Mouse (Mus musculus): ENCODE measurements around the gene Cmtm4. TPM values are rescaled to one million over a fixed set of nuclear protein-coding genes. Genes with fewer than 3 reads are reported as not detected.

Gene Cmtm4
- total RNA-seq, 1 experiment, result 21.3 TPM

- no peaks in the 10 kb centered on the region for H3K9me3 ChIP-seq (ENCODE audit: control insufficient read depth, insufficient read depth, low read depth, low read length)
- H3K4me1 ChIP-seq (ENCODE audit: control insufficient read depth in 2 of 2, insufficient read depth in 2 of 2, low read length in 2 of 2, poor library complexity in 1 of 2), result peaks cover 0 to 14% of the 10 kb centered on the region in 2 experiments; a peak in 2 of 4 replicates
- peak overlapping the region; percentile 8; the same call in 1 of the 2 replicates for H3K27ac ChIP-seq (ENCODE audit: insufficient read depth, low read depth, low read length, poor library complexity, severe bottlenecking)
- in situ Hi-C loops (cut with MboI; ENCODE audit: low sequenced_read_pairs in 2 of 2, unreplicated experiment in 2 of 2), result no loop called here
- no peaks in the 10 kb centered on the region; the same call in 1 of the 2 replicates for H3K36me3 ChIP-seq (ENCODE audit: control insufficient read depth, insufficient read depth, low read length, poor library complexity, severe bottlenecking)
- H3K9ac ChIP-seq (ENCODE audit: insufficient read depth, low read depth, low read length, poor library complexity, severe bottlenecking), result no peak overlapping the region
- H3K4me3 ChIP-seq (ENCODE audit: insufficient read depth in 1 of 2, low read depth in 1 of 2, low read length in 2 of 2, poor library complexity in 1 of 2, severe bottlenecking in 1 of 2), result no peak overlapping the region
- TF ChIP-seq ZNF384 (IDR thresholded peaks at IDR 0.05; ENCODE audit: low read depth, low read length) (no peak), MAFK (IDR thresholded peaks at IDR 0.05; ENCODE audit: insufficient read depth, low read depth, low read length) (no peak), CHD2 (IDR thresholded peaks at IDR 0.05; ENCODE audit: low read depth, low read length) (no peak), HCFC1 (IDR thresholded peaks at IDR 0.05; ENCODE audit: borderline replicate concordance, insufficient read depth, low read length) (no peak), ZC3H11A (IDR thresholded peaks at IDR 0.05; ENCODE audit: borderline replicate concordance, low read depth, low read length) (no peak)
- no peak for DNase-seq (ENCODE audit: low read depth, low spot score)
Observed at GRCm38 (mm10) chr8:104411468-104411867, 15.9 kb upstream of the Cmtm4 start.

GRCm38 (mm10) chr8:104410628-104411273, 15.1 kb upstream of the Cmtm4 start:
- H3K4me3 ChIP-seq (ENCODE audit: insufficient read depth in 1 of 2, low read depth in 1 of 2, low read length in 2 of 2, poor library complexity in 1 of 2, severe bottlenecking in 1 of 2), result no peak overlapping the region
- no peaks in the 10 kb centered on the region for H3K9me3 ChIP-seq (ENCODE audit: control insufficient read depth, insufficient read depth, low read depth, low read length)
- in situ Hi-C loops (cut with MboI; ENCODE audit: low sequenced_read_pairs in 2 of 2, unreplicated experiment in 2 of 2), result no loop called here
- H3K27ac ChIP-seq (ENCODE audit: insufficient read depth, low read depth, low read length, poor library complexity, severe bottlenecking), result peak overlapping the region; percentile 49; the same call in 1 of the 2 replicates
- TF ChIP-seq ZNF384 (IDR thresholded peaks at IDR 0.05; ENCODE audit: low read depth, low read length), result no peak
- DNase-seq (ENCODE audit: low read depth, low spot score), result no peak
- H3K9ac ChIP-seq (ENCODE audit: insufficient read depth, low read depth, low read length, poor library complexity, severe bottlenecking), result no peak overlapping the region
- H3K4me1 ChIP-seq (ENCODE audit: control insufficient read depth in 2 of 2, insufficient read depth in 2 of 2, low read length in 2 of 2, poor library complexity in 1 of 2), result peaks cover 0 to 14% of the 10 kb centered on the region in 2 experiments; a peak in 2 of 4 replicates
- no peaks in the 10 kb centered on the region; the same call in 1 of the 2 replicates for H3K36me3 ChIP-seq (ENCODE audit: control insufficient read depth, insufficient read depth, low read length, poor library complexity, severe bottlenecking)

- TF ChIP-seq MAFK (IDR thresholded peaks at IDR 0.05; ENCODE audit: insufficient read depth, low read depth, low read length) (no peak), ZC3H11A (IDR thresholded peaks at IDR 0.05; ENCODE audit: borderline replicate concordance, low read depth, low read length) (no peak), ZNF384 (IDR thresholded peaks at IDR 0.05; ENCODE audit: low read depth, low read length) (no peak), HCFC1 (IDR thresholded peaks at IDR 0.05; ENCODE audit: borderline replicate concordance, insufficient read depth, low read length) (no peak), CHD2 (IDR thresholded peaks at IDR 0.05; ENCODE audit: low read depth, low read length) (no peak)
- Histone ChIP-seq H3K9ac (ENCODE audit: insufficient read depth, low read depth, low read length, poor library complexity, severe bottlenecking) (no peak overlapping the region), H3K36me3 (ENCODE audit: control insufficient read depth, insufficient read depth, low read length, poor library complexity, severe bottlenecking) (no peaks in the 10 kb centered on the region), H3K4me1 (ENCODE audit: control insufficient read depth in 2 of 2, insufficient read depth in 2 of 2, low read length in 2 of 2, poor library complexity in 1 of 2) (peaks cover 0 to 14% of the 10 kb centered on the region in 2 experiments; a peak in 2 of 4 replicates), H3K9me3 (ENCODE audit: control insufficient read depth, insufficient read depth, low read depth, low read length) (no peaks in the 10 kb centered on the region), H3K27ac (ENCODE audit: insufficient read depth, low read depth, low read length, poor library complexity, severe bottlenecking) (no peak overlapping the region), H3K4me3 (ENCODE audit: insufficient read depth in 1 of 2, low read depth in 1 of 2, low read length in 2 of 2, poor library complexity in 1 of 2, severe bottlenecking in 1 of 2) (no peak overlapping the region)
- in situ Hi-C loops (cut with MboI; ENCODE audit: low sequenced_read_pairs in 2 of 2, unreplicated experiment in 2 of 2), result no loop called here
- DNase-seq (ENCODE audit: low read depth, low spot score), result no peak
Observed at GRCm38 (mm10) chr8:104408328-104409110, 12.9 kb upstream of the Cmtm4 start.

- no peak overlapping the region for H3K4me3 ChIP-seq (ENCODE audit: insufficient read depth in 1 of 2, low read depth in 1 of 2, low read length in 2 of 2, poor library complexity in 1 of 2, severe bottlenecking in 1 of 2)
- H3K4me1 ChIP-seq (ENCODE audit: control insufficient read depth in 2 of 2, insufficient read depth in 2 of 2, low read length in 2 of 2, poor library complexity in 1 of 2), result peaks cover 0 to 13% of the 10 kb centered on the region in 2 experiments; a peak in 2 of 4 replicates
- H3K27ac ChIP-seq (ENCODE audit: insufficient read depth, low read depth, low read length, poor library complexity, severe bottlenecking), result no peak overlapping the region
- H3K9me3 ChIP-seq (ENCODE audit: control insufficient read depth, insufficient read depth, low read depth, low read length), result no peaks in the 10 kb centered on the region
- no peak for DNase-seq (ENCODE audit: low read depth, low spot score)
- TF ChIP-seq ZC3H11A (IDR thresholded peaks at IDR 0.05; ENCODE audit: borderline replicate concordance, low read depth, low read length), result no peak
- TF ChIP-seq ZNF384 (IDR thresholded peaks at IDR 0.05; ENCODE audit: low read depth, low read length), result no peak
- no peak for TF ChIP-seq HCFC1 (IDR thresholded peaks at IDR 0.05; ENCODE audit: borderline replicate concordance, insufficient read depth, low read length)
- TF ChIP-seq CHD2 (IDR thresholded peaks at IDR 0.05; ENCODE audit: low read depth, low read length), result no peak
- no peak for TF ChIP-seq MAFK (IDR thresholded peaks at IDR 0.05; ENCODE audit: insufficient read depth, low read depth, low read length)
- no peaks in the 10 kb centered on the region for H3K36me3 ChIP-seq (ENCODE audit: control insufficient read depth, insufficient read depth, low read length, poor library complexity, severe bottlenecking)
- in situ Hi-C loops (cut with MboI; ENCODE audit: low sequenced_read_pairs in 2 of 2, unreplicated experiment in 2 of 2), result no loop called here
- no peak overlapping the region for H3K9ac ChIP-seq (ENCODE audit: insufficient read depth, low read depth, low read length, poor library complexity, severe bottlenecking)
Observed at GRCm38 (mm10) chr8:104406340-104407128, 10.9 kb upstream of the Cmtm4 start.

Data from ES-E14 (cell line).